Mouse (Mus musculus): ENCODE measurements at regions not wholly inside any gene's neighbourhood (a gene's known extent, or its start where the extent isn't known, plus 50 kb on each side); places are given as distances from the start of the nearest gene placed in this dataset.

DNA sequence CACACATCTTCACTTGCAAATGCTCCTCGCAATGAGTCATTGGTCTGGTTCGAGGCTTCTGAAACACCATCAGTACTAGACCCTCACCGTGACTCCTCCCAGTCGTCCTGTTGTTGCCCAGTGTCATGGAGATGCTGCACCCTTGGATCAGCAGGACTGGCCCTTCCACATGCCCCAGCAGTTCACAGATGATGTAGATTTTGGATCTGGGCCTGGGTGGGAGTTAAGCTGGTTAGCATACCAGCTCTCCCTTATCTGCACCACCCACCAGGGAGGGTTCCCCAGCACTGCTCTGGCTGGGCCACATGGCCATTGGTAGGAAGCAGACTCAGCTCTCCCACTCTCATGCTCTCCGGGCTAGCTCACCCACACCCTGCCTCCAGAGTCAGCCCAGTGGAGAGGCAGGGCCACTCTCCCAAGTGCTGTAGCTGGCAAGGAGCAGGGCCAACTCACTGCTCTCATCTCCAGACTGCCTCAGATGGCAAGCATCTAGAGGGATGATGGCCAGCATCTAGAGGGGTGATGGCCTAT is 60.8 kb upstream of the Thy1 start:
- DNase-seq = no peak

DNA sequence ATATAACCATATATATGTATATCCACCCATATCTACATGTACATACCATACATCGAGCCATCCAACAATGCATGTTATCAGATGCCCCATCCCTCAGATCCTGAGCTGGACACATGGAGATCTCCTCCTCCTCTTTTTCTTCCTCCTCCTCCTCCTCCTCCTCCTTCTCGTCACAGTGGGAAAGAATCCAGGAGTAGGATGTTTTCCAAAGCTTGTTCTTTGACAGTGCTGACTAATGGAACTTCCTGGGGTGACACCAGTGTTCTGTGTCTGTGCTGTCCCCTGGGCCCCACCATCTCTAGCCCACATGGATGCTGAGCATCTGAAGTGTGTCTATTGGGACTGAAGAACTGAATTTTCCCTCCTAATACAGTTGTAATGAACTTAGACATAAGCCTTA is 60.0 kb upstream of the Thy1 start:
- DNase-seq = no peak

DNA sequence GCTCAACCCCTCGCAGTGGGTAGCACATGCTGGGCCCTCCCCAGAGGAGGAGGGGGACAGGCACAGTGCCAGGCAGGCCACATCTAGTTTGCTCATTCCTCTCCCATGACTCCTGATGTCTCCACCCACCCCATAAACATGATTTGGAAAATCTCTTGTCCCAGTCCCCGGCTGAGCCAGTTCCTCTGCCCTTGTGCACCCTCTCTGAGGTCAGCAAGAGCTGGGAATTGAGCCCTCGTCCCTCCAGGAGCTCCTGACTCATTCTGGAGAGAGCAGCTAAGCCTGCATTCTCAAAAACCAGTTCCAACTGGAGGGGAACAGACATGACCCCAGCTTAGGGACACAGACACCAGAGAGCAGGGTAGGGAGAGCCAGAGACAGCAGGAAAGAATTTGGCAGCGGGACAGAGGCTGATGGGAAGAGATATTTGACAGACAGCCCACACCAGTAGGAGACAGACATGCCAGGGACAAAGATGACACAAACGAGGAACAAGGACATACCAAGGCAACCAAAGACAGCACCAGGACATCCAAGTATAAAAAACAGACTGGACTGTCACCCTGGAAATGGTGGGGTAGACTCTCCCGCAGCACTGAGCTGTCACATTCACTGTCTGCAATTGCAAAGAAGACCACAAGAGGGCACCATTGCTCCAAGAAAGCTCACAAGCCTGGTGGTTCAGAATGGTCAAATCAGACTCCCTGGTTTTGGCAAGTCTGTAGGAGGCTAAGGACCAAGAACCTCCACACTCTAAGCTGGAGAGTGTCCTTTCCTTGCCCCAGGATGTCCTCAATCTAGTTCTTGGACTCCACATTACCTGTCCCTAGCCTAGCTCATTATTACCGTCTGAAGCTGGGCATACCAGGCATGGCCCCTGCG is 58.8 kb upstream of the Thy1 start:
- peak; percentile 92 to 93 for DNase-seq

DNA sequence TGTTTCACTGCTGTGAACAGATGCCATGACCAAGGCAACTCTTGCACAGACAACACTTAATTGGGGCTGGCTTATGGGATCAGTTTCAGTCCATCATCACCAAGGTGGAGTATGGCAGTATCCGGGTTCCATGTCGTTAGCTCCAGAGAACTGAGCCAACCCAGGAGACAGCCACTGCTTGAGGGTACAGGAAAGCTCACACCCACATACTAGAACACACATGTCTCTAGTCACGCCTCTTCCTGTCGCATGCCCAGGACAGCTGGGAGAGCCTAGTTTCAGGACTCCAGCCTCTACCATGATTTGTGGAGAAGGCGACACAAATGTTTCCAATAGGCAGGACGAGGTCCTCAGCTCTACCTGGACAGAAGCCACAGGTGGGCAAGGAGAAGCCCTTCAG is 55.2 kb upstream of the Thy1 start:
- DNase-seq = no peak

DNA sequence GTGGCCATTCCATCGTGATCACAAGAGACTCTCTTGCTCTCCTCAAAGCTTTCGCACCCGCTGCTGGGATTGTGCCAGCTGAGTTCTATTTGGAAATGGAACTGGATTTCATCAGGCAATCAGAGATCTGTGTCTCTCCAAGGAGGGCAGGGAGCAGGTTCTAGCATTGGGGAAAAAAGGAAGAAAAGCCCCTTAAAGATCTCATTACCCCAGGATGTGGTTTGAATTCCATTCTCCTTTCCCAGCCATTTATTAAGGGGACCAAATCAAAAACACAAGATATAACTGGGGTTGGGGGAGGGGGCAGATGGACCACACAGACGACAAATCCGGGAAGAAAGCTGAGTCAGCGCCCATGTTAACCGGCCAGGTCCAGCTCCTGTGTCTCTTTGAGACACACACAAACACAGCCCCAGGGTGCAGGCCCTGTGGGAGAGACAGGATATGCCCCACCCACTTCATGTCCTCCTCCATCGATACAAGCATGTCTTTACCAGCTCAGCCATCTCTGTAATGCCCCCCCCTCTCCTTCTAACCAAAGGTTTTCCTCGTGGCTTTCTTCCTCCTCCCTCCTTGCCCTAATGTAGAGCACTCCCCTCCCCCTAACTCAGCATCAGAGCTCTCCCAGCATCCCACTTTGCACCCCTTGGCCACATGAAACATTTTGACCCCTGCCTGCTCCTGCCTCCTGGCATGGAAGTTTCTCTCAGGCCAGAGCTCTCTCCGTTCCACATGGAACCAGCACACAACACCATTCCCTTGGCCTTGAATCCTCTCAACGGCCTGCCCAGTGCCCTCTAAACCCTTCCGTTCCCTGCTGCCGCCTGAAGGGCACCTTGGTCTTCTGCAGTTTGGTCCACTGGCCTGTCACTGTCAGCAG is 54.0 kb upstream of the Thy1 start:
- DNase-seq = no peak

DNA sequence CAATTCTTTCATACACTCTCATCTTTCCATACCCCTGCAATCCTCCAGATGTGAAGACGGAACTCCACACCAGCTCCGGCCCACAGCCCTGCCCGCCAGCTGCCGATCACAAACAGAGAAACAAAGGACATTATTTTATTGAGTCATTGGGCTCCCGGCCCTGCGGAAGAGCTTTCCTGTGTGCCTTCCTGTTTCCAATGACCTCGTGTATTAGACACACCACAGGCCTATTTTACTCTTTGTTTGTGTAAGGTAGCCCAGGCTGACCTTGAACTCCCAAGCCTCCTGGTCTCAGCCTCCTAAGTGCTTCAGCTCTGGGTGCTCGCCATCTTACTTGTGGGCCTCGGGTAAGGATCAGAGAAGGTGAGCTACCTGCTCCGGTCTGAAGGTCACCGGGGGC is 53.1 kb upstream of the Thy1 start:
- no peak for DNase-seq

DNA sequence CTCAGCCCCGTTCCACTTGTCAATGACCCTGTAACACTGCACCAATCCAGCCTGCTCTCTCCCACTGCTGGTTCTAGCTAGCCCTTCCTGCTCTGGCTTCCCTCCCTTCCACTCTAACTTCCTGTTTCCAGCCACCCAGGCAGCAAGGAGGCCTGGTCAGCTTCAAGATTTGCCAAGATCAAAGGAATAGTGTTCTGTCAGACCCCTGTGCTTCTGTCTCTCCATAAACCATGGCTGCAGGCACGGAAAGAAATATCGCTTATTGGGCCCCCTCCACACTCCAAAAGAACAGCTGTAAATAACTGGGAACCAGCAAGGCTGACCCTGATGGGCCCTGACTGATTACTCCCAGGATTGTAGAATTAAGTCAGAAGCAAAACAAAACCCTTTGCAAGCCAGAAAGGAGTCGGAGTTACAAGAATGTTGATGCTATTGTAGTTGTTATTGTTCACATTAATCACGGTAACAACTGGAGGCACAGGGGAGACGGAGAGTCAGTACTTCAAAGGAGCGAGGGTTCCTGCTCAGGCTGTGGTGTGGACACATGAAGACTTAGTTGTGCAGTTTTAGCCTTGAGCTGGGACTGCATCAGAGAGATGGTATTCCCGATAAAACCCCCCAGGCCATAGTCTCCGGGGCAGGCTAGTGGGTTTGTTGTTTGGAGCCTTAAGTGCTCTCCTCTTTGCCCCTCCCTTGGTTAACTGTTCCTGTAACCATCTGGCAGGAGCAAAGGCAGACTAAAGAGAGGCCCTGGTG is 49.8 kb upstream of the Thy1 start:
- DNase-seq = no peak

Measured in cerebellum, postnatal 25 days (tissue).